In genomic region chr8:121731471-121732333, GRCm38 (mm10) we compare ENCODE assay signal across 9 mouse cellular contexts. TPM values are rescaled to one million over a fixed set of nuclear protein-coding genes. Genes with fewer than 3 reads are reported as not detected.
A peak's percentile ranks its signal among the peaks of the same experiment; 100 is the strongest.
DNase-seq lines count a peak whose midpoint lies in the region; ATAC-seq and TF ChIP-seq lines count a peak whose summit lies in the region.
"Had no signal": no experiment of that assay in that cellular context is flagged by ENCODE, and none has a peak within 500 bp of the region (broad histone marks: within the 10 kb centered on the region; RNA-seq: fewer than 3 reads in every experiment).

No protein-coding gene starts in this region.

- H3K27me3 ChIP-seq in E14TG2a.4 (ENCODE audit: insufficient read depth, low read length), result peaks cover 74% of the 10 kb centered on the region

- H3K4me1 ChIP-seq in E14TG2a.4 (replicated peaks; ENCODE audit: low read depth, low read length), result peaks cover 34% of the 10 kb centered on the region

- peak overlapping the region; percentile 79 for H3K4me3 ChIP-seq in E14TG2a.4 (replicated peaks; ENCODE audit: low read length)

- TF ChIP-seq CTCF in E14TG2a.4 (conservative IDR thresholded peaks at IDR 0.05; ENCODE audit: low read length), result no peak

- no peak for ATAC-seq in megakaryocyte progenitor cell, adult 5-6 weeks (replicated peaks; ENCODE audit: poor library complexity)

- DNase-seq in cerebellum, adult 9-11 months, result peak; percentile 91
- DNase-seq in frontal cortex, postnatal 10 days (ENCODE audit: low spot score in 2 of 2), result peak; percentile 47 to 61
- DNase-seq in left cerebral cortex, adult 9 months (ENCODE audit: low spot score in 2 of 2), result peak; percentile 40 to 83
- peak; percentile 56 for DNase-seq in retina, postnatal 1 day
- DNase-seq in gastrocnemius, postnatal 25 days, result no peak
- no peak for DNase-seq in heart, adult 18-20 months

- no peaks in the 10 kb centered on the region for H3K36me3 ChIP-seq in E14TG2a.4 (ENCODE audit: insufficient read depth, low read length)

- no peaks in the 10 kb centered on the region for H3K9me3 ChIP-seq in E14TG2a.4 (ENCODE audit: low read length)

RNA-seq across cellular contexts. Expression of gene Jph3, which starts 2.3 kb away (rescaled TPM):
- not detected in 2 replicates for total RNA-seq in megakaryocyte progenitor cell, adult 5-6 weeks (2015)
- 0.04 TPM in 1 of 2 replicates, not detected in the other for total RNA-seq in megakaryocyte progenitor cell, adult 5-6 weeks (2017)
- not detected for total RNA-seq in gastrocnemius, postnatal 25 days (2021)
- under 1 TPM in 1 of 2 experiments, not detected in 1; 0.12 TPM for total RNA-seq in heart, adult 18-20 months (2021)
- total RNA-seq: MEL had no signal

Comparison
In these comparisons a context has a peak if more than half of its experiments do, and no peak if none do; other contexts are left out.
1. DNase-seq: peak in cerebellum, adult 9-11 months (single experiment), frontal cortex, postnatal 10 days (2 of 2), left cerebral cortex, adult 9 months (2 of 2) and retina, postnatal 1 day (single experiment); none in gastrocnemius, postnatal 25 days (single experiment) and heart, adult 18-20 months (0 of 2).